Mouse (Mus musculus): Measurements from ENCODE around the gene Zfp839.

Gene Zfp839

DNA sequence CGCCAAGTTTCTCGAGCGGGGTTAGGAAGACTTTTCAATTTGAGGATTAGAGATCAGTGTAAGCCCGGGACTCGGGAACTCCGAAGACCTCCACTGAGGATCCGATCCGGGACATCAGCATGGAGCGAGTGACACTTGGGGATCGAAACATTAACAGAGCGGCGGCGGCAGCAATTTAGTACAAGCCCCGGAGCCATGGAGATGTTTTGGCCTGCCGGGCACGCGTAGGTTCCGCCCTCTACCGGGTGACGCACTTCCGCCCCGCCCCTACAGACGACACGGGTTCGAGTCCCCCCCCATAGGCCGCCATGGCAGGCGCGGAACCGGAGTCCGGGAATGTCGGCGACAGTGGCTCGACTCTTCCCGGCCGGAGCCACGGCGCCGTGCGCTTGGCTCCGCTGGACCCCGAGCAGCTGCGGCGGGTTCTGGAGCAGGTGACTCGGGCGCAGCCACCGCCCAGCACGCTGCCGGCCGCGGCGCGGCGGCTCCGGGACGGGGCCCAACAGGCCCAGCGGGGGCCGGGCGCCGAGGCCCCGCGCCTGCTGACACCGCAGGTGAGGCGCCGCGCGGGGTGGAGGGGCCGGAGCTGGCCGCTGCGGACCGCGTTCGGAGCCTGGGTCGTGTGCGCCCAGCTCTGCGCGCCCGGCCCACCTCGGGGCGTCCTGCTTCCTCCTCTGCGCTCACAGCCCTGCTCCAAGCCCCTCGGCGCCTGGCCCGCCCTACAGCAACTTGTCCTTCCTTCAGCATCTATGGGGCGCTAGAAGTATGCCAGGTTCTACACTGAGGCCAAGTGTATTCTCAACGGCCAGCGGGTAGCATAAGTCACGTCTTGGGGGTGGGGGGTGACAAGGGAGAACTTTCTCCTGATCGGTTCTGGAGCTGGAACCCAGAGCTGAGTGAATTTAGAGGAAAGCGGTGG lies at the start of gene Zfp839:
Gene Zfp839, plus strand, starts transcription at position 244 of the 919 bp plus-strand sequence.
- ATAC-seq (ENCODE audit: insufficient number of reproducible peaks, low FRiP score, low TSS enrichment): peak; percentile 62; the same call in 1 of the 2 replicates

DNA sequence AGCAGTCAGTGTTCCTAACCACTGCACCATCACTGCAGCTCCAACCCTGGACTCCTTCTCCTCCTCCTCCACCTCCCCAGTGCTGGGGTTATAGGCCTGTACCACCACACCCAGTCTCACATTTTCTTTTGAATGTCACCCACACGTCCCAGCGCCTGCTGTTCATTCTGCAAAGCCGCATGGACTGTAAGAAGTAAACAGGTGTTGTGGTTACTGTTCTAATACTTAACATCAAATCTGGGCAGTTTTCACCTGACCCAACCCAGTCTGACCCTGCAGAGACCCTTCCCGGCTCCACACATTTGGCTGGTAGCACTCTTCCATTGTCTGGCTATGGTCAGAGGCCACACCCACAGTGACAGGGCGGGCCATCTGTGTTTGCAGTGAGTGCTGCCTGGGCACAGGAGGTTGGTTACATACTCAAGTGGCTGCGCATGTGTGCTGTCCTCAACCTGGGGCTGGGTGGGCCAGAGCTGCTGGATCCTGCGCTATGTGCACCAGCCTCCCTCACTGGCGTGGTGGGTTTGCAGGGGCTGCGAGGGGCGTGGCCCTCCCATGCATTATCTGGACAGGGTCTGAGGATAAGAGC lies 48.1 kb upstream of the Zfp839 start:
- no peak for ATAC-seq (ENCODE audit: insufficient number of reproducible peaks, low FRiP score, low TSS enrichment)

DNA sequence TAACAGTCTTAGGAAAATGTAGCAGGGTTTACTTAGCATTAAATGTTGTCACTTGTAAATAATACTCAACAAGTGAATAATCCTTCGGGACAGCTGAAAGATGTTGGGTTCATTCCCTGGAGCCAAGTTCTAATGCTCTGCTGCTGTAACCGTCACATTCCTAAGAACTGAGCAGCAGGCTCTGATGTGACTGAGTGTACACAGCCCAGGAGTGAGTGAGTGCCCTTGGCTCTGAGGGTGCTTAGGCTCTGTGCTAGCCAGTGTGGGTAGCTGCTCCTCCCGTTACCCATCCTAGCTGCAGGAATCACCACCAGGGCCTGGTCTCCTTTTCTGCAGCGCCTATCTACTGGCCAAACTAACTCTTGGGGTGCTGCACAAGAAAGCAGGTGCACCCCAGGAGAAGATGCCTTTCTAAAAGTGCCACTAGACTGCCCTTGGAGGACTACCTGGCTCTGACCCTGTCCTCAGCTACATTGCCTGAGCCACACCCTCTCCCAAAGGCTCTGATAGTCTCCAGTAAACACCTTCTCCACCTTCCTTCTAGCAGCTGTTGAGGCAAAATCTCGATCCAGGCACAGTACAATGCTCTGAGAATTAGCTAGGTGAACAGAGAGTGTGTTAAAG lies 47.3 kb upstream of the Zfp839 start:
- no peak for ATAC-seq (ENCODE audit: insufficient number of reproducible peaks, low FRiP score, low TSS enrichment)

DNA sequence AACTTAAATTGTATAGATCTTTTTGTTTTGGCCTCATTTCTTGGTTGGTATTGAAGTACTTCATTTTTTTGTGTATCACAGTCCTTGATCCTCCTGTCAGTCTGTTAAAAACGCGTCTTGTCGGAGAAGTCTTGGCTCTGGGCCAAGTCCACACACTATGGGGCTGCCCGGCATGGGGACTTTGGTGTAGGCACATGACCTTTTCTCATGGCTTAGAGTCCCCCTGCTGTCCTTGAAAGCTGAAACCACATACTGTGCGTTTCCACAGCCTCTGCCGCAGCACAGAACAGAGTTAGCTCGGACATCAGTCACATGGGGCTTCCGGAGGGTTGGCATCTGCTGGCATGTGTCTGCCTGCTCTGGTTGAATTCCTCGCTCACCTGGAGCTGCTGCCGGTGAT lies 45.8 kb upstream of the Zfp839 start:
- ATAC-seq (ENCODE audit: insufficient number of reproducible peaks, low FRiP score, low TSS enrichment): no peak

DNA sequence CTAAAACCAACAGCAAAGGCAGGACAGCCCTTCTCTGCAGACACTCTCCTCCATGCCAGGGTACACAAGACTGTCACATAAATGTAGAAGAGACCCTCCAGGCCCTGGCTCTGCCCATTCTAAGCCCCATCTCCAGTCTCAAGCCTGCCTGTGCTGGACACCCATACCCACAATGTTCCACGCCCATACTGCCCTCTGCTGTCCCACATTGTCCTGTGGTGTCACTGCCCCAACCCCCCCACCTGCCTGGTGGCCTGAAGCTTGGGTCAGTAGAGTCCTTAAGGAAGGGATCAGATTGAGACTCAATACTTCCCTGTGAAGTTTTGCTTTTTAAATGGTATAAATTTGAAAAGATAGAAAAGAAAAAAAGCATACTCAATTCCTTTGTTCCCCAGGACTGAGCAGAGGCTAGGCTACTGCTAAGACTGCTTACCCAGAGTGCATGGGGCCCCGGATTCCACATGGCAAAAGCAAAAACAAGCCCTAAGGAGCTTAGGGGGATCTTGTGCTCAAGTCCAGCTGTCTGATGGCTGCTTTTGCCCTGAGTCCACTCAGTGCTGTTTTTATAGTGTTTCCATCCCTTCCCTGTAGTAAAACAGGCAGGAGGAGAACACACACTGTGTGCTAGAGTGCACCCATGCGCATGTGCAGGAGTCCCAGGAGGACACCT lies 43.6 kb upstream of the Zfp839 start:
- no peak for ATAC-seq (ENCODE audit: insufficient number of reproducible peaks, low FRiP score, low TSS enrichment)

DNA sequence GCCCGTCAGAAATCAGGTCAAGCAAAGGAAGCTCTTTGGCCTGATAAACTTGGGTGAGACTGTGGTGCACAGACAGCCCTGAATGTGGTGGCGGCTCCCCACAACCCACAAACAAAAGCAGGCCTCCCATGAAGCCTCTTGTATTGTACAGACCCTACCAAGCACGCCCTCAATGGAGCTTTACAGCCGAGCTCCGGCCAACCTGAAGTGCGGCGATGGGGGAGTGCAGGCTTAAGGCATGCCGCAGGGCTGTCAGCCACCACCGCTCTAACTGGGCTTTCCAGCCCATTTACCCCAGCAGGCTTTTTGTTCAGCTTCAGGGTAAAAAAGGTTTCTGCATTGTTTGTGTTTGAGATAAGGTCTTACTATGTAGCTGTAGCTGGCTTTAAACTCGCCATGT lies 41.6 kb upstream of the Zfp839 start:
- no peak for ATAC-seq (ENCODE audit: insufficient number of reproducible peaks, low FRiP score, low TSS enrichment)

DNA sequence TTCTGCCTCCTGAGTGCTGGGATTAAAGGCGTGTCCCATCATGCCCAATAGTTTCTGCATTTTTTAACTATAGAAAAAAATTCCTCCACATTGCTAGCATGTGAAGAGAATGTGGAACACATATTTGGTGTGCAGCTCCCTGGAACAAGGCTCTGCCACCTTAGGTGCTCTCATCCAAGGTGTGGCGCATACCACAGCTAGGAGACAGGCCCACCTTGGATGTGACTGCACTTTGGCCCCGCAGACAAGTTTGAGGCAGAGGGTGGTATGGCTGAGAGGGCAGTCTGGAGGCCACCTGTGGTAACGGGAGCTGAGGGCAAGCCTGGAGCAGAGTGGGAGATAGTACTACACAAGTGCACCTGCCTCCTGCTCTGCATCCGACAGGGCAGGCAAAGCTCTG lies 41.2 kb upstream of the Zfp839 start:
- ATAC-seq (ENCODE audit: insufficient number of reproducible peaks, low FRiP score, low TSS enrichment): no peak

DNA sequence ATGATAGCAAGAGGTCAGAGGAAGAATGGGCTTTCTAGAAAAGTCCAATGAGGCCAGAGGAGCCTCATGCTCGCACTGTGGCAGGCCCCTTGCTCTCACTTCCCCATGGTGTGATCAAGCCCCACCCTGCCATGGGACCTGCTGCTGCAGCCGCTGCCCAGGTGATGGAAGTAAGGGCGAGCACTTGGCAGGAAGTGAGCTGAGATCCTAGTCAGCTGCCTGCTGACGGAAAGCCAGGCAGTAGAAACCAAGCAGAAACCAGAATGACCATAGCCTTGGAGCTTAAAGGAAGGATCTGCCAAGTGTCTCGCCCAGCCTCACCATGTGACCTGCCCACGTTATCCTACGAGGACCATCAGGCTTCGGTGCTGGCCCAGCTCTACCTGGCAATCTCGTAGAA lies 36.9 kb upstream of the Zfp839 start:
- ATAC-seq (ENCODE audit: insufficient number of reproducible peaks, low FRiP score, low TSS enrichment): no peak

DNA sequence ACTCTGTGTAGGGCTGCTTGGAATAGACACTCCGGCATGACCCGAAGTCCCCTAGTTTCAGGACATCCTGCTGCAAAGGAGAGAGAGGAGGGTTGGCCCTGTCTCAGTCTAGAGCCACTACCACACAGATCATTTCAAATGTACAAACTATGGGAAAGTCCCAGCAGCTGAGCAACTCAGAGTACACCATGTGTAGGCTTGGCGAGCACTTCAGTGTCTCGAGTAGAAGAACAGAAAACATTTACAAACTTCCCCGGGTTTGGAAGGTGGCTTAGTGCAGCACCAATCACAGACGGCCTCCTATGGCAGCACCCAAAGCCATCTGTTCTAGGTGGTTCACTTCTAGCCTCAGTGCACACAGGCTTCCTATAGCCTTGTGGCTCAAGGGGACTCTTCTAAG lies 36.4 kb upstream of the Zfp839 start:
- no peak for ATAC-seq (ENCODE audit: insufficient number of reproducible peaks, low FRiP score, low TSS enrichment)

DNA sequence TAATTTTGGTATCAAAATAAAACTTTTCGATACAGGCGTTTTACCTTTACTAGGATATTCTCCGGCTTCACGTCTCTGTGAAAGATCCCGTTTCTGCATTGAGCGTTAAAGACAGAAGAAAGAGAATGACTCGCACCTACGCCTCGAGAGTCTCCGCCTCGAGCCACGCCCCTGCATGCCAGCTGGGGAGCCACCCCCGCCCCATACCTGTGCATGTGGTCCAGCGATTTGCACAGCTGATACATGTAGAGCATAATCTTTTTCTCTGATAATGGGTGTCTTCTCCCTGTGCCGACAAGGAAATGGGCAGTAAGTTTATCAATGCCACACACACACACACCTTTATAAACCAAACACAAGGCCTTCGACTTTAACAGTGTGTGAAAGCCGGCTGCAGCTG lies 35.1 kb upstream of the Zfp839 start:
- no peak for ATAC-seq (ENCODE audit: insufficient number of reproducible peaks, low FRiP score, low TSS enrichment)

DNA sequence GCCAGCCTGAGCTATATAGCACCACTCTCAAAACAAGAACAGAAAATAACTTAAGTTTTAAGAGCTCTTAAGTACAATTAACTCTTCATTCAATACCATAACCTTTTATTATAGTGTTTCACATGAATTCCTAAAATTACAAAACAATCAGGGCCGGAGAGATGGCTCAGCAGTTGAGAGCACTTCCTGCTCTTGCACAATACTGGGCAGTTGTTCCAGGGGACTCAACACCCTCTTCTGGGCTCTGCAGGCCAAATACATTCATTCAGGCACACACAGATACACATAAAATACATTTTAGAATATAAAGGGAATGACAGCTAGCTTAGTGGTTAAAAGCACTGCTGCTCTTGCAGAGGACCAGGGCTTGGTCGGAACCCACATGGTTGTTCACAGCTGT lies 33.2 kb upstream of the Zfp839 start:
- ATAC-seq (ENCODE audit: insufficient number of reproducible peaks, low FRiP score, low TSS enrichment): no peak

DNA sequence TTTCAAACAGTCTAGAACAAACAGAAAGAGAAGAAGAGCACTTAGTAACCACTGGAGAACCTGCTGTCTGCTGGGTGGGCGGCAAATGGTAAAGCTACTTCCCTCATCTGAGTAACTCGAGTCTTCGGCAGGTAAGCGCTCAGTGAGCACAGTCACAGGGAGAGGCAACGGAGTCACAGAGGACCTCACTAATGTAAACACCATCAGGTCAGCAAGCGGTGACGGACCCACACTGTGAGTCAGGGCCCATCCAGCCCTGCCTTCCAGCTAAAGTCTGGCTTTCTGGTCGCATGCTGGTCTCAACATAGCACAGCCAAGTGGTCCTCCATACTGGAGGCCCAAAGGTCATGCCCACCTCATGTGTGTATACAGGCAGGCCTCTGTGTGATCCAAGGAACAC lies 30.7 kb upstream of the Zfp839 start:
- ATAC-seq (ENCODE audit: insufficient number of reproducible peaks, low FRiP score, low TSS enrichment): no peak

DNA sequence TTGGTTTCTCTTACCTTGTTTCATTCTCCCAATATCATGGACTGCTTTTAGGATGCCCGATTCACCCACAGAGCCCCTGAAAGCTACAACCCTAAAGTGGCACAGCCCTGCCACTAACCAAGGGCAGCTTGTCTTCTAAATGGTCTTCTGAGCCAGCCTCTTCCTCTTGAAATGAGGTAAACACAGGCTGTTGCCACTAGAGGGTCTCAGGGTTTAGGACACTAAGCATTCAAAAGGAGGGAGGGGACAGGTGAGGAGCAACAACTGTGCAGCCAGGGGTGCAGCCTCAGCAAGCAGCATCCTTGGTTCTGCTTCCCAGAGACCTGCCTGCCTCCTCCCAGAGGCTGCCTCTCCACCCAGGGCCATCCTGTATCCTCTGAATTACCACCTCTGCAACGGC lies 28.3 kb upstream of the Zfp839 start:
- no peak for ATAC-seq (ENCODE audit: insufficient number of reproducible peaks, low FRiP score, low TSS enrichment)

DNA sequence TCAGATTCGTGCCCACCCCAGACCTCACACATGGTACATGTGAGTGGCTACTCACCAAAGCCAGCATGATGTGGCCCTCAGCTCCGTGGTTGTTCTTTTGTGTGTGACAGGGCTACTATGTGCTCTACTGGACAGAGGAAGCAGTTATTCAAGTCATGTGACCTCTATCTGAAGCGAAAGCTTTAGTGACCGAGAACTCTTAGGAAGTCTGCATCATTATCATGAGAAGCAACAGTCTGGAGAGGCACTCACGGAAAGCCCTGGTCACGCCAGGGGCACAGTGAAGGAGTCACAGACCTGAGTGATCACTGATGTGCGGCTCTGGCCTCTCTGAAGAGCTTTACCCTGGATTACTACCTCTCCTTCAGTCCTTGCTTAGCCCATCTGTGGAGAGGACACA lies 27.7 kb upstream of the Zfp839 start:
- no peak for ATAC-seq (ENCODE audit: insufficient number of reproducible peaks, low FRiP score, low TSS enrichment)

DNA sequence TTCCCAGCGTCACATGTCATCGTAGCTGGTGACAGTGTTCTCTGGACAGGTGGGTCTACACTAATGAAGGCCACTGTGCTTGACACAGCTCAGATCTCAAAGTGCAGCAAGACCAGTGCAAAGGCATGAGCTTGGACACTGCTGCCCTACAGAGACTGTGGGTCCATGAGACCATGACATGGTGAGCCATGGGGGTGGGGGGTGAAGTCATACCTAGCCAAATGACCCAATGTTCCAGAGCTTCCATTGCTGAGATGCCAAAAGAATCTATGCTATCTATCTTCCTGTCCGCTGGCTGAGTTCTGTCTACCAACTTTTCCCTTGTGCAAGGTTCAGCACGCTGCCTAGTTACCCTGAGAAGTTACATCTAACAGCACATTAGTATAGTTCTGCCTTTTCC lies 21.1 kb upstream of the Zfp839 start:
- ATAC-seq (ENCODE audit: insufficient number of reproducible peaks, low FRiP score, low TSS enrichment): no peak

DNA sequence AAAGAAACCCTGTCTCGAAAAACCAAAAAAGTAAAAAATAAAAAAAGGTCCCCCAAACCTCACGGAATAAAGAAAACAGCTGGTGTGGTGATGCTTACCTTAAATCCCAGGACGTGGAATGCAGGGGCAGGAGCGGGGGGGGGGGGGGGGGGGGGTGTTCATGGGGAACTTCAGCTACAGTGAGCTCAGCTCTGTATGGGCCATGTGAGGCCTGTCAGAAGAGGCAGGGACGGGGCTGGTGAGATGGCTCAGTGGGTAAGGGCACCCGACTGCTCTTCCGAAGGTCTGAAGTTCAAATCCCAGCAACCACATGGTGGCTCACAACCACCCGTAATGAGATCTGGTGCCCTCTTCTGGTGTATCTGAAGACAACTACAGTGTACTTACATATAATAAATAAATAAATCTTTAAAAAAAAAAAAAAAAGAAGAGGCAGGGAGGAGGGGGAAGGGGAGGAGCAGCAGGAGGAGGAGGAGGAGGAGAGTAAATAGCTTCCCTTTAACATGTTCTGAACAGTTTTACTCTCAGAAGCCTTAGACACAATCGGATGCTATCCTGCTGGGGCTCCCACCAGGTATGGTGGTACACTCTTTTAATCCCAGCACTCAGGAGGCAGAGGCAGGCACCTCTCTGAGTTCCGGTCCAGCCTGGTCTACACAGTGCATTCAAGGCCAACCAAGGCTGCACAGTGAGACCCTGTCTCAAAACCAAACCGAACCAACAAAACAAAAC lies 19.6 kb upstream of the Zfp839 start:
- ATAC-seq (ENCODE audit: insufficient number of reproducible peaks, low FRiP score, low TSS enrichment): no peak

DNA sequence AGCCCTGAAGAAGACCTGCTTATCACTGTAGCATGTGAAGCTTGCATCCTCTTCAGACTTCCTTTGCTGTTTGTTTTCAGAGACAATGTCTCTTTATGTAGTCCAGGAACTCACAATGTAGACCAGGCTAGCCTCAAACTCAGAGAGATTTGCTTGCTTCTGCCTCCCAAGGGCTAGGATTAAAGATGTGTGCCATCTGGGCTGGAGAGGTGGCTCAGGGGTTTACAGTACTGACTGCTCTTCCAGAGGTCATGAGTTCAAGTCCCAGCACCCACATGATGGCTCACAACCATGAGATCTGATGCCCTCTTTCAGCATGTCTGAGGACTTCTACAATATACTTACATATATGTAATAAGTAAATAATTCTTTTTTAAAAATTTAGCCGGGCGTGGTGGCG lies 14.9 kb upstream of the Zfp839 start:
- no peak for ATAC-seq (ENCODE audit: insufficient number of reproducible peaks, low FRiP score, low TSS enrichment)

DNA sequence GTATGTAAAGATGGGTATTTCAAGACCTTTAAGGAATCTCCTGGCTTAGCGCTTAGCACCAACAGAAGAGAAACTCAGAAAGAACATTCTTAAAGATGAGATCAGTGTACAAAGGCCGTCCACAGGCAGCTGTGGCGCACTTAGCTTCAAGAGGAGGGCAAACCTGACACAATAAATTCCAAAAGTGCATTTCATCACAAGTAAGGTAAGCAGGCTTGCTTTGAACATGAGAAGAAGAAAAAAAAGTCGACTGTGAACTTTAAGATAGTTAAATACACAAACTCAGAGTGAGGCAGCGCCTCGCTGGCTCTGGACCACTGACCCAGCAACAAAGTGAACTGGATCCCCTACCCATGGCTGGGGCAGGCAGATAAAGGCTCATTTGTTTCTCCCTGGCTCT lies 13.3 kb upstream of the Zfp839 start:
- ATAC-seq (ENCODE audit: insufficient number of reproducible peaks, low FRiP score, low TSS enrichment): no peak

DNA sequence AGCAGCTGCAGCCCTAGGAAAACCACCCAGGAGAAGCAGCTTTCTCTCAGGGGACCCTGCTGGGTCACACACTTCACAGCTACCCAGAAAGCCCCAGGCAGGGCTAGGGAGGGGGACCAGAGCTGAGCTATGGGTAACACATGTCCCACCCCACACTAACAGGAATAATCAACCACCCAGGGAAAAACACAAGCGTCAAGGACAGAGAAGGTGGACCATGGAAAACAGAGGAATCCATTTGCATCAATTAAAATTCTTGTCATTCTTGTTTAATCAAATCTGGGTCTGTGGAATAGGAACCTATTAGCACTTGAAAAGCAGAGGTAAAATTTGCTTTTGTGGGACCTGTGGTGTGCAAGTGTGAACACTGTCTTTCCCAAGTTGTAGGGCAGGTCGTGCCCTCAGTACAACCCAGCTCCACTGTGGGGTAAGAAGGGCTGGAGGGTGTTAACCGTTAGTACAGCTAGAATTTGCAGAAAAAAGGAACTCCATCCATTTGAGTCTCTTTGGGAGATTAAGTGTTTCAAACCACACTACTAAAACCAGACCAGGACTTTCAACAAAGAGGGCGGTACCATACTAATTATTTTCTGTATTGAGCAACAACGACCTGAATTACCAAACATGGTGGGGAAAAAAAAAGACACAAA lies 12.7 kb upstream of the Zfp839 start:
- ATAC-seq (ENCODE audit: insufficient number of reproducible peaks, low FRiP score, low TSS enrichment): no peak

DNA sequence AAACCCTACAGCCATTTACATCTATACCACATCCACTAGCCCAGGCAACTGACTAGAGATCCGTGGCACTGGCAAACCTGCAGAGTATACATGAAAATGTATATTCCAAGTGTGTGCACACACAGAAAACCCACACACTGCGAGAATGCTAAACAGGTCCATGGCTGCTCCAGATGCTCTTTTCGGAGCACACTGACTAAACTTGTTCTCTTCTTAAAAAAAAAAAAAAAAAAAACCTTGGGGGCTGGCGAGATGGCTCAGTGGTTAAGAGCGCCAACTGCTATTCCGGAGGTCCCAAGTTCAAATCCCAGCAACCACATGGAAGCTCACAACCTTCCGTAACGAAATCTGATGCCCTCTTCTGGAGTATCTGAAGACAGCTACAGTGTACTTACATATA lies 12.2 kb upstream of the Zfp839 start:
- no peak for ATAC-seq (ENCODE audit: insufficient number of reproducible peaks, low FRiP score, low TSS enrichment)
